Comparison of ENCODE assay signal across 22 mouse cellular contexts in genomic region chr8:46865428-46865827, GRCm38 (mm10).
DNase-seq lines count a peak whose midpoint lies in the region; TF ChIP-seq lines count a peak whose summit lies in the region.
"Had no signal": no experiment of that assay in that cellular context is flagged by ENCODE, and none has a peak within 500 bp of the region (broad histone marks: within the 10 kb centered on the region; RNA-seq: fewer than 3 reads in every experiment).

No protein-coding gene starts in this region.

- H3K4me3 ChIP-seq in myocyte = no peak overlapping the region
- H3K4me3 ChIP-seq: embryonic facial prominence, embryonic 13.5 days; embryonic facial prominence, embryonic 15.5 days; erythroblast, embryonic 14.5 days; forebrain, embryonic 10.5 days; forebrain, embryonic 12.5 days had no signal

- no peak overlapping the region for H3ac ChIP-seq in myocyte (ENCODE audit: control insufficient read depth, insufficient read length)

- no peak overlapping the region for H3K4me2 ChIP-seq in myocyte (ENCODE audit: low read depth)
- H3K4me2 ChIP-seq: embryonic facial prominence, embryonic 13.5 days; embryonic facial prominence, embryonic 15.5 days; forebrain, embryonic 12.5 days had no signal

- peak; percentile 60 for DNase-seq in 3134 (ENCODE audit: extremely low read depth, insufficient read length, low spot score)
- DNase-seq in 3T3-L1 (ENCODE audit: low read depth, low spot score) = peak; percentile 88
- peak; percentile 32 for DNase-seq in NIH3T3 (ENCODE audit: low read depth)
- DNase-seq in adrenal gland, adult (ENCODE audit: inconsistent age in 2 of 2, low spot score in 1 of 2) = no peak
- DNase-seq in embryo, embryonic 10 days (ENCODE audit: low spot score) = no peak
- no peak for DNase-seq in retina, postnatal 1 day
- DNase-seq: adrenal gland, adult 8-10 months; adrenal gland, postnatal 14 days; adrenal gland, postnatal 36 days; cerebellum, adult 11-12 months; cerebellum, adult 2 months; cerebellum, adult 9-10 months; cerebellum, postnatal 10 days; cerebellum, postnatal 25 days; embryo, embryonic 11 days had no signal

- no peaks in the 10 kb centered on the region for H3K79me2 ChIP-seq in myocyte (ENCODE audit: control insufficient read depth, insufficient read depth)

- H3K36me3 ChIP-seq in myocyte (ENCODE audit: control insufficient read depth, insufficient read depth) = no peaks in the 10 kb centered on the region
- H3K36me3 ChIP-seq: embryonic facial prominence, embryonic 13.5 days; embryonic facial prominence, embryonic 15.5 days; forebrain, embryonic 10.5 days; forebrain, embryonic 12.5 days had no signal

- no peaks in the 10 kb centered on the region for H3K27me3 ChIP-seq in myocyte (ENCODE audit: control insufficient read depth, insufficient read depth, insufficient read length)
- H3K27me3 ChIP-seq: embryonic facial prominence, embryonic 13.5 days; embryonic facial prominence, embryonic 15.5 days; forebrain, embryonic 12.5 days; Patski had no signal

- TF ChIP-seq POLR2A in myocyte (IDR thresholded peaks at IDR 0.05; ENCODE audit: insufficient read length, low read depth) = no peak

TF ChIP-seq in myocyte, 11 proteins besides CTCF, POLR2A, EP300 and RAD21:
- no peak for TF ChIP-seq SRF (IDR thresholded peaks at IDR 0.05; ENCODE audit: control insufficient read depth, insufficient read length, low read depth)
- no peak for TF ChIP-seq E2F4 (IDR thresholded peaks at IDR 0.05; ENCODE audit: insufficient read depth)
- TF ChIP-seq CEBPB (IDR thresholded peaks at IDR 0.05; ENCODE audit: insufficient read depth, poor library complexity, severe bottlenecking) = 0 out of 2 replicates have a peak, but pooled peaks have one; percentile 54
- TF ChIP-seq TCF3 (IDR thresholded peaks at IDR 0.05; ENCODE audit: insufficient read length, low read depth) = no peak

Comparison
In these comparisons a context has a peak if more than half of its experiments do, and no peak if none do; other contexts are left out.
1. DNase-seq: peak in 3134 (single experiment), 3T3-L1 (single experiment) and NIH3T3 (single experiment); none in adrenal gland, adult (0 of 2), embryo, embryonic 10 days (single experiment) and retina, postnatal 1 day (single experiment).